Mouse (Mus musculus) myocyte (in vitro differentiated cells): ENCODE data around the gene Gm38431.

Experiments
- CEBPB ChIP-seq: IDR thresholded peaks from 2 replicates; pipeline ENCODE4 v1.6.1; 2011; ENCODE audit warnings: mild to moderate bottlenecking, moderate library complexity; ENCODE audit not compliant: poor library complexity, insufficient read depth, severe bottlenecking
- E2F4 ChIP-seq: IDR thresholded peaks from one replicate; pipeline ENCODE4 v1.6.1; 2011; ENCODE audit warnings: mild to moderate bottlenecking, control low read depth, moderate library complexity; ENCODE audit not compliant: insufficient read depth
- MAX ChIP-seq: IDR thresholded peaks from one replicate; pipeline ENCODE4 v1.6.1; 2011; ENCODE audit warnings: low read depth, mild to moderate bottlenecking, control low read depth
- MYOD1 ChIP-seq, 3 experiments: IDR thresholded peaks; one replicate each; pipeline ENCODE4 v1.6.1; 2011; ENCODE audit warnings: control low read depth in 2 of 3, low read depth in 2 of 3, mild to moderate bottlenecking in 2 of 3, moderate library complexity in 1 of 3; ENCODE audit not compliant: insufficient read length in 2 of 3, control insufficient read depth in 1 of 3
- MYOG ChIP-seq, 3 experiments: IDR thresholded peaks; one replicate each; pipeline ENCODE4 v1.6.1; 2011; ENCODE audit warnings: control low read depth in 2 of 3, low read depth in 2 of 3, mild to moderate bottlenecking in 2 of 3; ENCODE audit not compliant: insufficient read length in 2 of 3, control insufficient read depth in 1 of 3, insufficient read depth in 1 of 3
- POLR2A ChIP-seq: IDR thresholded peaks from one replicate; pipeline ENCODE4 v1.6.1; 2011; ENCODE audit warnings: low read depth, mild to moderate bottlenecking, control low read depth, moderate library complexity; ENCODE audit not compliant: insufficient read length
- POLR2AphosphoS2 ChIP-seq: IDR thresholded peaks from one replicate; pipeline ENCODE4 v1.6.1; 2011; ENCODE audit warnings: low read depth, control low read depth; ENCODE audit not compliant: insufficient read length
- REST ChIP-seq: IDR thresholded peaks from one replicate; pipeline ENCODE4 v1.6.1; 2011; ENCODE audit warnings: mild to moderate bottlenecking, control low read depth, moderate library complexity; ENCODE audit not compliant: insufficient read depth, insufficient read length
- SRF ChIP-seq: IDR thresholded peaks from one replicate; pipeline ENCODE4 v1.6.1; 2011; ENCODE audit warnings: low read depth; ENCODE audit not compliant: control insufficient read depth, insufficient read length
- TCF12 ChIP-seq: IDR thresholded peaks from one replicate; pipeline ENCODE4 v1.6.1; 2011; ENCODE audit warnings: mild to moderate bottlenecking, control low read depth; ENCODE audit not compliant: poor library complexity, insufficient read depth, severe bottlenecking
- TCF3 ChIP-seq: IDR thresholded peaks from one replicate; pipeline ENCODE4 v1.6.1; 2011; ENCODE audit warnings: low read depth, control low read depth; ENCODE audit not compliant: insufficient read length
- USF1 ChIP-seq: IDR thresholded peaks from one replicate; pipeline ENCODE4 v1.6.1; 2011; ENCODE audit warnings: low read depth, mild to moderate bottlenecking, control low read depth, moderate library complexity

GRCm38 (mm10) chr9:21036666-21037065 is 55.1 kb downstream of the Gm38431 start:
- no peak for TF ChIP-seq POLR2A
- TF ChIP-seq SRF, result no peak
- no peak for TF ChIP-seq MYOG (IDR thresholded peaks at IDR 0.05; ENCODE audit: control insufficient read depth in 1 of 3, insufficient read depth in 1 of 3, insufficient read length in 2 of 3, low read depth in 2 of 3)
- no peak for TF ChIP-seq USF1
- TF ChIP-seq MYOD1 (IDR thresholded peaks at IDR 0.05; ENCODE audit: control insufficient read depth in 1 of 3, insufficient read length in 2 of 3, low read depth in 2 of 3), result no peak
- no peak for TF ChIP-seq TCF12
- no peak for TF ChIP-seq MAX
- no peak for TF ChIP-seq POLR2AphosphoS2
- TF ChIP-seq E2F4, result no peak
- no peak for TF ChIP-seq CEBPB
- no peak for TF ChIP-seq REST
- TF ChIP-seq TCF3, result no peak
